Mouse (Mus musculus) ovary, adult 10 weeks (tissue): ENCODE data around the gene Sycp2l. TPM values are rescaled to one million over a fixed set of nuclear protein-coding genes. Genes with fewer than 3 reads are reported as not detected.

ENCODE experiments used
- polyA plus RNA-seq: library from polyadenylated mRNA; stranded (reverse); fragments of 350-450 nt; fragmentation: Illumina TruSeq; extraction: RNeasy Lipid Tissue Mini Kit (QIAGEN cat#74804); gene quantifications from one replicate; pipeline ENCODE4 v1.2.3, GENCODE M21; 2014

Gene Sycp2l
- 3.9 TPM for polyA plus RNA-seq

GRCm38 (mm10) chr13:41113940-41114339 is at the start of gene Sycp2l:
TSS of gene Sycp2l (plus strand) at chr13:41114307.

DNA sequence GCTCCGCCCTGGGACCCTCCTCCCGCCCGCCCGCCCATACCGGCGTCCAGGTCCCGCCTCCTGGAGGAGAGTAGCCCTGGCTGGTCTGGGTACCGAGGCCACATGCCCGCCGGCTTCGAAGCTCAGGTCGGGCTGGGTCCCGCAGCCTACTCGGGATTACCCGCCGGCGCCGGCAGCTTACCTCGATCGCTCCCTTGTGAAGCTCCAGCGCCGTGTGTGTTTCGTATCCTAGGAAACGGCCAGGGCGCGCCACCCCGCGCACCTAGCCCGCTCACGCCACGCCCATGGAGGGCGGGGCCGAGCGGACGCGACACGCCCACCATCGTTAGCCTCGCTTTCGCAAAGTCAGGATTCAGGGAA is 34.7 kb upstream of the Sycp2l start, which contains the start of gene Mak:
Gene Mak, minus strand, starts transcription at position 286 of the 360 bp plus-strand sequence.

DNA sequence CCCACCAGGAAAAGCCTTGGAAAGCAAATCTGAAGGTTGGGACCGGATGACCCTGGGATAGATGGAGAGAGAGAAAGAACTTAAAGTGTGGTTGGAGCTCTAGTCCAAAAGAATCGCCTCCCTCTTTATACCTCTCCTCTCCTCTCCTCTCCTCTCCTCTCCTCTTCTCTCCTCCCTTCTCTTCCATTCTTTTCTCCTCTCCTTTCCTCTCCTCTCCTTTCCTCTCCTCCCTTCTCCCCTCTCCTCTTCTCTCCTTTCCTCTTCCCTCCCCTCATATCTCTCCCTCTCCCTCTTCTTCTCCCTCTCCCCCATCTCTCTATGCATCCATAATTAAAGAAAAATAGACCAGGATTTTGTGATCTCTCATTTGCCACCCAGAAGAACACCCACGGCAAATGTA is 3.2 kb upstream of the Sycp2l start, which contains the start of gene Gcm2:
Gene Gcm2, minus strand, starts transcription at position 101 of the 400 bp plus-strand sequence.

GRCm38 (mm10) chr13:41220304-41220834 is 106.3 kb downstream of the Sycp2l start, which contains the start of gene Elovl2:
TSS of gene Elovl2 (minus strand) at chr13:41220405.

Other genes with a start within 250 kb of the Sycp2l start
- gene Pak1ip1, start 113.3 kb upstream of the Sycp2l start, polyA plus RNA-seq: 67.0 TPM
- gene Tmem14c, start 98.0 kb upstream of the Sycp2l start, polyA plus RNA-seq: 29.2 TPM
- 3.9 TPM for gene Mak, start 34.6 kb upstream of the Sycp2l start, polyA plus RNA-seq
- gene Gcm2, start 3.3 kb upstream of the Sycp2l start, polyA plus RNA-seq: 0.43 TPM
- 10.5 TPM for gene Elovl2, start 106.1 kb downstream of the Sycp2l start, polyA plus RNA-seq
- gene Smim13, start 135.5 kb downstream of the Sycp2l start, polyA plus RNA-seq: 109 TPM
- not detected for gene Gm17364, start 159.7 kb downstream of the Sycp2l start, polyA plus RNA-seq